Mouse (Mus musculus) ES-Bruce4 (cell line): ENCODE results near the gene Glp1r.

Experiments used
- CTCF ChIP-seq: IDR thresholded peaks from one replicate; pipeline ENCODE4 v1.8.1; 2011; ENCODE audit warnings: low read depth, low read length
- EP300 ChIP-seq: IDR thresholded peaks from 2 replicates; pipeline ENCODE4 v1.6.1; 2011; ENCODE audit warnings: low read depth, low read length; ENCODE audit not compliant: insufficient read depth
- POLR2A ChIP-seq: IDR thresholded peaks from one replicate; pipeline ENCODE4 v1.8.1; 2011; ENCODE audit warnings: low read length; ENCODE audit not compliant: insufficient read depth

DNA sequence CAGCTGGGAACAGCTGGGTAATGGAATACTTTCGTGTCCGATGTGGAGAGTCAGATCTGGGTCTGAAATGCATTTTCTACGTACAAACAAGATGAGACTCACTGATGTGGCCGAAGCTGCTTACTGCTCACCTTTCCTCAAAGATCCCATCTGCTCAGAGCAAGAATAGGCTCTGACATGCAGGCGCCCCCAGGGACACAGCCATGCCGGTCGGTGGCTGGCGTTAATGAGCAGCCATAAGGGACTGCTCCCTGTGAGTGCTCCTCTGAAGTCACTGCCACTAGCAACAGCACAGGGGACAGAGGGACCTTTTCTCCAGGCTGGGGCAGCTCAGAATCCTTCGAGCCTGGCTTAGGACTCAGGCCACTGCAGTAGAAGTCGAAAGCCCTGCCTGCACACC lies 52.7 kb downstream of the Glp1r start, which contains the start of gene Umodl1:
- TF ChIP-seq CTCF (no peak), POLR2A (no peak), EP300 (no peak)
